Mouse (Mus musculus) embryonic fibroblast, embryonic 13.5 days (primary cell): ENCODE data around the gene 3110082J24Rik.

Experiments
- CTCF ChIP-seq: IDR thresholded peaks from 2 replicates; pipeline ENCODE4 v1.5.1; 2011; ENCODE audit warnings: mild to moderate bottlenecking, control low read depth, low read length, moderate library complexity, borderline replicate concordance; ENCODE audit not compliant: insufficient read depth
- POLR2A ChIP-seq: IDR thresholded peaks from 2 replicates; pipeline ENCODE4 v1.6.1; 2011; ENCODE audit warnings: low read depth, mild to moderate bottlenecking, control low read depth, low read length, moderate library complexity

- TF ChIP-seq CTCF (no peak), POLR2A (no peak)
These were observed 7.6 kb downstream of the 3110082J24Rik start for GRCm38 (mm10) chr5:30098260-30098659.
